ENCODE assay signal across 9 mouse cellular contexts in the genomic region with DNA sequence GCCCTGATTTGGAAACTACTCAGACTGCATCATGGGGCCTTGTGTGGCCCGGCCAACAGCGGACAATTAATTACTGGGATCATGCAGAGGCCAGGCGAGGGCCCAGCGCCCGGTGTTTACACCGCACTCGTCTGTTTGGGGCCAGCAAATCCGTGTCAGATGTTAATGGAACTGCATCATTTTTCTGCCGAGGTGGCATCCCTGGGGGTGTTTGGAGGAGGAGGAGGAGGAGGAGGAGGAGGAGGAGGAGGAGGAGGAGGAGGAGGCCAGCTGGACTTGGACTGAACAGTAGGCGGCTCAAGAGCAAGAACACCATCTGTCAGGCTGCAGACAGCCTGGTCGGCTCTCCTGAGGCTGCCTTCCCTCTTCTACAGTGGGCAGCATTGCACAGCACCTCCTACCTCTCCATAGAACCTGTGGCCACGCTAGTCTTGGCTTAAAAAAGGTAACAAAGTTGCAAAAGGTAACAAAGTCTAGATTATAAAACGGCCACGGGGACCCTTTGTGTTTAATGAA.
A peak's percentile ranks its signal among the peaks of the same experiment; 100 is the strongest.
DNase-seq lines count a peak whose midpoint lies in the region; ATAC-seq and TF ChIP-seq lines count a peak whose summit lies in the region.
"Had no signal": no experiment of that assay in that cellular context is flagged by ENCODE, and none has a peak within 500 bp of the region (broad histone marks: within the 10 kb centered on the region; RNA-seq: fewer than 3 reads in every experiment).

No protein-coding gene starts in this region.

- TF ChIP-seq EP300 in lung, postnatal 0 days (IDR thresholded peaks at IDR 0.05): no peak

- no peak overlapping the region for H3K9ac ChIP-seq in lung, embryonic 14.5 days
- no peak overlapping the region for H3K9ac ChIP-seq in lung, postnatal 0 days (replicated peaks; ENCODE audit: low read depth)
- no peak overlapping the region for H3K9ac ChIP-seq in hindbrain, embryonic 12.5 days
- H3K9ac ChIP-seq in stomach, embryonic 14.5 days (replicated peaks; ENCODE audit: low read depth, low read length): no peak overlapping the region
- H3K9ac ChIP-seq in intestine, embryonic 16.5 days (ENCODE audit: low read depth, low read length): no peak overlapping the region

- no peak overlapping the region for H3K4me3 ChIP-seq in lung, embryonic 14.5 days (ENCODE audit: low read depth, low read length)
- H3K4me3 ChIP-seq in lung, postnatal 0 days (ENCODE audit: low read depth, low read length): no peak overlapping the region
- no peak overlapping the region for H3K4me3 ChIP-seq in hindbrain, embryonic 12.5 days
- no peak overlapping the region for H3K4me3 ChIP-seq in stomach, embryonic 14.5 days (ENCODE audit: low read depth, low read length)
- H3K4me3 ChIP-seq in intestine, embryonic 16.5 days (ENCODE audit: low read length): no peak overlapping the region
- H3K4me3 ChIP-seq: myocyte had no signal

- H3K27me3 ChIP-seq in lung, embryonic 14.5 days (ENCODE audit: insufficient read depth, low read length): no peaks in the 10 kb centered on the region
- no peaks in the 10 kb centered on the region for H3K27me3 ChIP-seq in lung, postnatal 0 days (replicated peaks; ENCODE audit: insufficient read depth, low read length)
- H3K27me3 ChIP-seq in hindbrain, embryonic 12.5 days: no peaks in the 10 kb centered on the region; the same call in 1 of the 2 replicates
- no peaks in the 10 kb centered on the region for H3K27me3 ChIP-seq in stomach, embryonic 14.5 days (ENCODE audit: control insufficient read depth, insufficient read depth, low read length)
- no peaks in the 10 kb centered on the region for H3K27me3 ChIP-seq in intestine, embryonic 16.5 days (replicated peaks; ENCODE audit: control insufficient read depth, insufficient read depth, low read length)

- peak; percentile 46; the same call in 1 of the 2 replicates for ATAC-seq in lung, embryonic 14.5 days (ENCODE audit: insufficient read depth)
- no peak for ATAC-seq in lung, postnatal 0 days
- ATAC-seq in hindbrain, embryonic 12.5 days (ENCODE audit: low FRiP score): 0 out of 2 replicates have a peak, but pooled peaks have one; percentile 40
- ATAC-seq in stomach, embryonic 14.5 days (ENCODE audit: insufficient number of reproducible peaks, insufficient read depth, low FRiP score, low read depth): peak; percentile 55; the same call in 1 of the 2 replicates
- no peak for ATAC-seq in intestine, embryonic 16.5 days
- no peak for ATAC-seq in erythroblast, adult 5-6 weeks (replicated peaks; ENCODE audit: low FRiP score, poor library complexity, severe bottlenecking)

- H3K4me1 ChIP-seq in lung, embryonic 14.5 days (ENCODE audit: insufficient read depth): no peaks in the 10 kb centered on the region
- H3K4me1 ChIP-seq in lung, postnatal 0 days (ENCODE audit: insufficient read depth, low read depth, low read length): no peaks in the 10 kb centered on the region
- H3K4me1 ChIP-seq in hindbrain, embryonic 12.5 days: peaks cover 17% of the 10 kb centered on the region
- peaks cover 12% of the 10 kb centered on the region for H3K4me1 ChIP-seq in stomach, embryonic 14.5 days (ENCODE audit: control insufficient read depth, insufficient read depth, low read length)
- peaks cover 5% of the 10 kb centered on the region; the same call in 1 of the 2 replicates for H3K4me1 ChIP-seq in intestine, embryonic 16.5 days (ENCODE audit: control insufficient read depth, insufficient read depth, low read length)

- H3K36me3 ChIP-seq in lung, embryonic 14.5 days (ENCODE audit: insufficient read depth): peaks cover 21% of the 10 kb centered on the region
- peaks cover 15% of the 10 kb centered on the region for H3K36me3 ChIP-seq in lung, postnatal 0 days (ENCODE audit: insufficient read depth, low read length)
- peaks cover 21% of the 10 kb centered on the region for H3K36me3 ChIP-seq in hindbrain, embryonic 12.5 days
- peaks cover 3% of the 10 kb centered on the region for H3K36me3 ChIP-seq in stomach, embryonic 14.5 days (ENCODE audit: control insufficient read depth, insufficient read depth, low read length)
- H3K36me3 ChIP-seq in intestine, embryonic 16.5 days (ENCODE audit: control insufficient read depth, insufficient read depth, low read length): peaks cover 6% of the 10 kb centered on the region

- no peak overlapping the region for H3K27ac ChIP-seq in lung, embryonic 14.5 days (ENCODE audit: low read depth)
- no peak overlapping the region for H3K27ac ChIP-seq in lung, postnatal 0 days (ENCODE audit: low read length)
- 0 out of 2 replicates have a peak overlapping the region, but pooled peaks have one; percentile 40 for H3K27ac ChIP-seq in hindbrain, embryonic 12.5 days
- peak overlapping the region; percentile 53; the same call in 1 of the 2 replicates for H3K27ac ChIP-seq in stomach, embryonic 14.5 days (ENCODE audit: low read length)
- no peak overlapping the region for H3K27ac ChIP-seq in intestine, embryonic 16.5 days (ENCODE audit: low read length)

- H3K9me3 ChIP-seq in lung, embryonic 14.5 days (ENCODE audit: low read depth, low read length): no peaks in the 10 kb centered on the region
- H3K9me3 ChIP-seq in lung, postnatal 0 days (ENCODE audit: low read length): no peaks in the 10 kb centered on the region
- H3K9me3 ChIP-seq in hindbrain, embryonic 12.5 days (replicated peaks): no peaks in the 10 kb centered on the region
- no peaks in the 10 kb centered on the region for H3K9me3 ChIP-seq in stomach, embryonic 14.5 days (ENCODE audit: control insufficient read depth, low read depth, low read length)
- H3K9me3 ChIP-seq in intestine, embryonic 16.5 days (ENCODE audit: control insufficient read depth, low read length): no peaks in the 10 kb centered on the region

- TF ChIP-seq CTCF in lung, embryonic 14.5 days (IDR thresholded peaks at IDR 0.05; ENCODE audit: low read depth): no peak
- no peak for TF ChIP-seq CTCF in lung, postnatal 0 days (IDR thresholded peaks at IDR 0.05)

- no peak overlapping the region for H3K4me2 ChIP-seq in lung, embryonic 14.5 days
- H3K4me2 ChIP-seq in lung, postnatal 0 days (replicated peaks; ENCODE audit: low read depth, low read length): no peak overlapping the region
- H3K4me2 ChIP-seq in hindbrain, embryonic 12.5 days (replicated peaks): no peak overlapping the region
- no peak overlapping the region for H3K4me2 ChIP-seq in stomach, embryonic 14.5 days (replicated peaks; ENCODE audit: low read depth, low read length)
- H3K4me2 ChIP-seq in intestine, embryonic 16.5 days (ENCODE audit: low read depth, low read length): no peak overlapping the region

- peak; percentile 46 for DNase-seq in cerebellum, adult 11 months
- DNase-seq in cerebellum, postnatal 4 days (ENCODE audit: low spot score in 2 of 2): no peak
- DNase-seq in lung, embryonic 14.5 days: peak; percentile 65
- no peak for DNase-seq in lung, postnatal 0 days (ENCODE audit: low spot score)

- WGBS in lung, embryonic 14.5 days: 24% methylated on average over 14 of the region's 14 CpGs
- 38% methylated on average over 14 of the region's 14 CpGs for WGBS in lung, postnatal 0 days
- 41% methylated on average over 13 of the region's 14 CpGs for WGBS in hindbrain, embryonic 12.5 days
- WGBS in stomach, embryonic 14.5 days: 25% methylated on average over 14 of the region's 14 CpGs
- 34% methylated on average over 14 of the region's 14 CpGs for WGBS in intestine, embryonic 16.5 days

Comparison
In these comparisons a context has a peak if more than half of its experiments do, and no peak if none do; other contexts are left out.
1. DNase-seq: peak in cerebellum, adult 11 months (single experiment) and lung, embryonic 14.5 days (single experiment); none in cerebellum, postnatal 4 days (0 of 2) and lung, postnatal 0 days (single experiment).
2. ATAC-seq: peak in lung, embryonic 14.5 days (single experiment), hindbrain, embryonic 12.5 days (single experiment) and stomach, embryonic 14.5 days (single experiment); none in lung, postnatal 0 days (single experiment), intestine, embryonic 16.5 days (single experiment) and erythroblast, adult 5-6 weeks (single experiment).
3. H3K27ac ChIP-seq: peak in hindbrain, embryonic 12.5 days (single experiment) and stomach, embryonic 14.5 days (single experiment); none in lung, embryonic 14.5 days (single experiment), lung, postnatal 0 days (single experiment) and intestine, embryonic 16.5 days (single experiment).